In genomic region chrX:110813401-110813800, GRCm38 (mm10) we compare ENCODE assay signal across 11 mouse cellular contexts. TPM values are rescaled to one million over a fixed set of nuclear protein-coding genes. Genes with fewer than 3 reads are reported as not detected.
DNase-seq lines count a peak whose midpoint lies in the region; ATAC-seq and TF ChIP-seq lines count a peak whose summit lies in the region.
"Had no signal": no experiment of that assay in that cellular context is flagged by ENCODE, and none has a peak within 500 bp of the region (broad histone marks: within the 10 kb centered on the region; RNA-seq: fewer than 3 reads in every experiment).

No protein-coding gene starts in this region.

- no peak for TF ChIP-seq CTCF in layer of hippocampus, adult 2 months (conservative IDR thresholded peaks at IDR 0.05)
- no peak for TF ChIP-seq CTCF in olfactory bulb, adult 2 months (IDR thresholded peaks at IDR 0.05; ENCODE audit: insufficient read depth, low read depth, low read length)

- H3K9me3 ChIP-seq in forebrain, embryonic 14.5 days (replicated peaks; ENCODE audit: control insufficient read depth, low read length) = no peaks in the 10 kb centered on the region
- no peaks in the 10 kb centered on the region for H3K9me3 ChIP-seq in midbrain, embryonic 10.5 days (replicated peaks)
- H3K9me3 ChIP-seq: limb, embryonic 13.5 days had no signal

- WGBS in forebrain, embryonic 14.5 days = 37% methylated on average over 5 of the region's 5 CpGs
- WGBS in midbrain, embryonic 10.5 days = 22% methylated on average over 5 of the region's 5 CpGs
- 19% methylated on average over 5 of the region's 5 CpGs for WGBS in olfactory bulb, adult 2 months

- peak overlapping the region; percentile 35 for H3K9ac ChIP-seq in forebrain, embryonic 14.5 days (ENCODE audit: low read length)
- H3K9ac ChIP-seq: limb, embryonic 13.5 days; lung, embryonic 14.5 days had no signal

- peak overlapping the region; percentile 55 for H3K27ac ChIP-seq in layer of hippocampus, adult 2 months
- H3K27ac ChIP-seq in forebrain, embryonic 14.5 days (ENCODE audit: low read depth, low read length) = peak overlapping the region; percentile 46; the same call in 1 of the 2 replicates
- H3K27ac ChIP-seq in midbrain, embryonic 10.5 days (replicated peaks) = peak overlapping the region; percentile 92
- H3K27ac ChIP-seq in olfactory bulb, adult 2 months (ENCODE audit: insufficient read depth, low read depth, low read length) = peak overlapping the region; percentile 54
- H3K27ac ChIP-seq: limb, embryonic 13.5 days had no signal

- no peak for DNase-seq in layer of hippocampus, adult 2 months (ENCODE audit: low spot score in 2 of 2)
- DNase-seq in layer of hippocampus, adult 8-10 months (ENCODE audit: low spot score in 2 of 2) = no peak
- DNase-seq in forebrain, embryonic 14.5 days (ENCODE audit: low spot score) = no peak
- no peak for DNase-seq in midbrain, embryonic 10.5 days (ENCODE audit: low spot score)
- DNase-seq in testis, postnatal 14 days (ENCODE audit: low spot score) = no peak
- DNase-seq in c-Kit-positive CD71-positive TER-119-positive erythroid progenitor cells, embryonic 14.5 days (ENCODE audit: low spot score) = no peak
- DNase-seq: gastrocnemius, postnatal 36 days had no signal

- no peak for ATAC-seq in forebrain, embryonic 14.5 days

- no peaks in the 10 kb centered on the region for H3K27me3 ChIP-seq in forebrain, embryonic 14.5 days (replicated peaks; ENCODE audit: control insufficient read depth, insufficient read depth, low read length)
- 0 out of 2 replicates have a peak, but pooled peaks cover 7% of the 10 kb centered on the region for H3K27me3 ChIP-seq in midbrain, embryonic 10.5 days (ENCODE audit: low read depth, poor library complexity, severe bottlenecking)

- H3K4me3 ChIP-seq in layer of hippocampus, adult 2 months = peak overlapping the region; percentile 62; the same call in 1 of the 2 replicates
- peak overlapping the region; percentile 50; the same call in 1 of the 2 replicates for H3K4me3 ChIP-seq in forebrain, embryonic 14.5 days (ENCODE audit: low read depth, low read length)
- peak overlapping the region; percentile 72 for H3K4me3 ChIP-seq in midbrain, embryonic 10.5 days
- H3K4me3 ChIP-seq in olfactory bulb, adult 2 months (ENCODE audit: insufficient read depth, low read depth, low read length) = peak overlapping the region; percentile 10; the same call in 1 of the 2 replicates

- H3K36me3 ChIP-seq in forebrain, embryonic 14.5 days (ENCODE audit: control insufficient read depth, insufficient read depth, low read length) = no peaks in the 10 kb centered on the region
- H3K36me3 ChIP-seq in midbrain, embryonic 10.5 days = no peaks in the 10 kb centered on the region
- H3K36me3 ChIP-seq: limb, embryonic 13.5 days had no signal

- H3K4me2 ChIP-seq in forebrain, embryonic 14.5 days (ENCODE audit: low read length) = peak overlapping the region; percentile 52

- H3K4me1 ChIP-seq in forebrain, embryonic 14.5 days (ENCODE audit: control insufficient read depth, insufficient read depth, low read length) = no peaks in the 10 kb centered on the region
- H3K4me1 ChIP-seq in midbrain, embryonic 10.5 days = peaks cover 8% of the 10 kb centered on the region
- no peaks in the 10 kb centered on the region; the same call in 1 of the 2 replicates for H3K4me1 ChIP-seq in olfactory bulb, adult 2 months (ENCODE audit: control insufficient read depth, insufficient read depth, low read length)
- H3K4me1 ChIP-seq: limb, embryonic 13.5 days had no signal

- no peak for TF ChIP-seq POLR2A in olfactory bulb, adult 2 months (IDR thresholded peaks at IDR 0.05; ENCODE audit: insufficient read depth, low read depth, low read length)

RNA-seq across cellular contexts. Expression of gene Pou3f4, which starts 0.7 kb away (rescaled TPM):
- 1 to 10 TPM; 5.1 to 5.4 TPM for total RNA-seq in layer of hippocampus, adult 2 months (2021)
- 1 to 10 TPM; 4.4 to 5.6 (median 4.7) TPM for total RNA-seq in layer of hippocampus, adult 8-10 months (2022)
- polyA plus RNA-seq in forebrain, embryonic 14.5 days (2014; fragmentation: Nextera tagmentation; extraction: Ambion mirVana) = 16.3 and 18.2 TPM in 2 replicates
- 24.9 and 31.4 TPM in 2 replicates for polyA plus RNA-seq in midbrain, embryonic 10.5 days (2016; fragmentation: Nextera tagmentation; extraction: Ambion mirVana)
- not detected in 2 replicates for polyA plus RNA-seq in olfactory bulb, adult 2 months (2012; ENCODE audit: insufficient read depth, insufficient read length, low replicate concordance, missing spikeins)
- total RNA-seq: gastrocnemius, postnatal 36 days; heart, postnatal 25 days had no signal
- polyA plus RNA-seq: lung, embryonic 14.5 days had no signal

Comparison
In these comparisons a context has a peak if more than half of its experiments do, and no peak if none do; other contexts are left out.
1. H3K4me3 ChIP-seq: peak in every context shown above with its lines; median percentile 72 in midbrain, embryonic 10.5 days; 62 in layer of hippocampus, adult 2 months; 50 in forebrain, embryonic 14.5 days; 10 in olfactory bulb, adult 2 months.
2. RNA of gene Pou3f4, which starts 0.7 kb away (polyA plus RNA-seq): 24.9 to 31.4 TPM in midbrain, embryonic 10.5 days and 16.3 to 18.2 TPM in forebrain, embryonic 14.5 days; not detected in olfactory bulb, adult 2 months; every median in the first group is over 10 times any median in the second.
3. Peak in every context shown above with its lines, with median percentiles within 50 percentile points of each other: H3K27ac ChIP-seq.